Mouse (Mus musculus): ENCODE results near the gene Gpr4.

Gpr4 gene

GRCm38 (mm10) chr7:19211996-19212755 lies at the start of gene Gpr4:
TSS of gene Gpr4 (plus strand) at chr7:19212538.
- DNase-seq (ENCODE audit: low read depth, low spot score), result peak; percentile 79

GRCm38 (mm10) chr7:19162928-19163327 lies 49.4 kb upstream of the Gpr4 start:
- no peak for DNase-seq (ENCODE audit: low read depth, low spot score)

- DNase-seq (ENCODE audit: low read depth, low spot score), result no peak
Measured at GRCm38 (mm10) chr7:19163752-19164151, 48.6 kb upstream of the Gpr4 start.

- peak; percentile 94 for DNase-seq (ENCODE audit: low read depth, low spot score)
Measured at GRCm38 (mm10) chr7:19164189-19164588, 48.1 kb upstream of the Gpr4 start.

GRCm38 (mm10) chr7:19164978-19165377 lies 47.4 kb upstream of the Gpr4 start:
- DNase-seq (ENCODE audit: low read depth, low spot score), result peak; percentile 87

- no peak for DNase-seq (ENCODE audit: low read depth, low spot score)
Measured at GRCm38 (mm10) chr7:19165656-19166423, 46.5 kb upstream of the Gpr4 start, which contains the start of gene Gipr. TSS of gene Gipr (minus strand) at chr7:19166127.

- no peak for DNase-seq (ENCODE audit: low read depth, low spot score)
Measured at GRCm38 (mm10) chr7:19166990-19167389, 45.3 kb upstream of the Gpr4 start.

- no peak for DNase-seq (ENCODE audit: low read depth, low spot score)
Measured at GRCm38 (mm10) chr7:19169506-19169905, 42.8 kb upstream of the Gpr4 start.

GRCm38 (mm10) chr7:19170142-19170541 lies 42.2 kb upstream of the Gpr4 start:
- DNase-seq (ENCODE audit: low read depth, low spot score), result no peak

GRCm38 (mm10) chr7:19171831-19172230 lies 40.5 kb upstream of the Gpr4 start:
- DNase-seq (ENCODE audit: low read depth, low spot score), result no peak

GRCm38 (mm10) chr7:19172874-19173273 lies 39.5 kb upstream of the Gpr4 start:
- peak; percentile 90 for DNase-seq (ENCODE audit: low read depth, low spot score)

GRCm38 (mm10) chr7:19175708-19176515 lies 36.4 kb upstream of the Gpr4 start, which contains the start of gene Eml2:
TSS of gene Eml2 (plus strand) at chr7:19176421.
- DNase-seq (ENCODE audit: low read depth, low spot score), result peak; percentile 89

- no peak for DNase-seq (ENCODE audit: low read depth, low spot score)
Measured at GRCm38 (mm10) chr7:19176516-19176947, 35.8 kb upstream of the Gpr4 start.

- DNase-seq (ENCODE audit: low read depth, low spot score), result no peak
Measured at GRCm38 (mm10) chr7:19177216-19177615, 35.1 kb upstream of the Gpr4 start.

GRCm38 (mm10) chr7:19178035-19178434 lies 34.3 kb upstream of the Gpr4 start:
- DNase-seq (ENCODE audit: low read depth, low spot score), result no peak

GRCm38 (mm10) chr7:19178443-19179092 lies 33.8 kb upstream of the Gpr4 start:
- DNase-seq (ENCODE audit: low read depth, low spot score), result peak; percentile 89

- peak; percentile 89 for DNase-seq (ENCODE audit: low read depth, low spot score)
Measured at GRCm38 (mm10) chr7:19179173-19179572, 33.2 kb upstream of the Gpr4 start.

- peak; percentile 64 for DNase-seq (ENCODE audit: low read depth, low spot score)
Measured at GRCm38 (mm10) chr7:19179936-19180335, 32.4 kb upstream of the Gpr4 start.

GRCm38 (mm10) chr7:19180862-19181429 lies 31.4 kb upstream of the Gpr4 start:
- peak; percentile 84 for DNase-seq (ENCODE audit: low read depth, low spot score)

GRCm38 (mm10) chr7:19184250-19184649 lies 28.1 kb upstream of the Gpr4 start:
- DNase-seq (ENCODE audit: low read depth, low spot score), result no peak

GRCm38 (mm10) chr7:19184758-19185157 lies 27.6 kb upstream of the Gpr4 start:
- no peak for DNase-seq (ENCODE audit: low read depth, low spot score)
